Mouse (Mus musculus): ENCODE data around the gene Olfr222. TPM values are rescaled to one million over a fixed set of nuclear protein-coding genes. Genes with fewer than 3 reads are reported as not detected.

Olfr222 gene
- polyA plus RNA-seq, 1 experiment from 2014 or later = not detected

GRCm38 (mm10) chr11:59560906-59561305, 15.1 kb downstream of the Olfr222 start:
- WGBS = 69% methylated on average over 3 of the region's 3 CpGs
- ATAC-seq (ENCODE audit: insufficient number of reproducible peaks, insufficient read depth, low FRiP score, low read depth) = no peak
- Histone ChIP-seq H3K9ac (replicated peaks; ENCODE audit: low read depth, low read length) (no peak overlapping the region), H3K9me3 (ENCODE audit: control insufficient read depth, low read depth, low read length) (no peaks in the 10 kb centered on the region), H3K36me3 (ENCODE audit: control insufficient read depth, insufficient read depth, low read length) (no peaks in the 10 kb centered on the region), H3K27ac (ENCODE audit: low read length) (no peak overlapping the region), H3K4me3 (ENCODE audit: low read depth, low read length) (no peak overlapping the region), H3K4me2 (replicated peaks; ENCODE audit: low read depth, low read length) (no peak overlapping the region), H3K4me1 (ENCODE audit: control insufficient read depth, insufficient read depth, low read length) (no peaks in the 10 kb centered on the region), H3K27me3 (ENCODE audit: control insufficient read depth, insufficient read depth, low read length) (no peaks in the 10 kb centered on the region)

- no peaks in the 10 kb centered on the region for H3K4me1 ChIP-seq (ENCODE audit: control insufficient read depth, insufficient read depth, low read length)
- WGBS = 82% methylated on average over 8 of the region's 8 CpGs
- no peaks in the 10 kb centered on the region for H3K36me3 ChIP-seq (ENCODE audit: control insufficient read depth, insufficient read depth, low read length)
- no peaks in the 10 kb centered on the region for H3K9me3 ChIP-seq (ENCODE audit: control insufficient read depth, low read depth, low read length)
- H3K4me2 ChIP-seq (replicated peaks; ENCODE audit: low read depth, low read length) = no peak overlapping the region
- no peak overlapping the region for H3K9ac ChIP-seq (replicated peaks; ENCODE audit: low read depth, low read length)
- H3K4me3 ChIP-seq (ENCODE audit: low read depth, low read length) = no peak overlapping the region
- no peak overlapping the region for H3K27ac ChIP-seq (ENCODE audit: low read length)
- no peaks in the 10 kb centered on the region for H3K27me3 ChIP-seq (ENCODE audit: control insufficient read depth, insufficient read depth, low read length)
- no peak for ATAC-seq (ENCODE audit: insufficient number of reproducible peaks, insufficient read depth, low FRiP score, low read depth)
These were observed 21.5 kb downstream of the Olfr222 start for GRCm38 (mm10) chr11:59554535-59554934.

- WGBS = 96% methylated on average over 11 of the region's 11 CpGs
- H3K4me3 ChIP-seq (ENCODE audit: low read depth, low read length) = no peak overlapping the region
- H3K4me1 ChIP-seq (ENCODE audit: control insufficient read depth, insufficient read depth, low read length) = no peaks in the 10 kb centered on the region
- ATAC-seq (ENCODE audit: insufficient number of reproducible peaks, insufficient read depth, low FRiP score, low read depth) = no peak
- H3K4me2 ChIP-seq (replicated peaks; ENCODE audit: low read depth, low read length) = no peak overlapping the region
- no peaks in the 10 kb centered on the region for H3K9me3 ChIP-seq (ENCODE audit: control insufficient read depth, low read depth, low read length)
- no peaks in the 10 kb centered on the region for H3K27me3 ChIP-seq (ENCODE audit: control insufficient read depth, insufficient read depth, low read length)
- no peaks in the 10 kb centered on the region for H3K36me3 ChIP-seq (ENCODE audit: control insufficient read depth, insufficient read depth, low read length)
- H3K9ac ChIP-seq (replicated peaks; ENCODE audit: low read depth, low read length) = no peak overlapping the region
- no peak overlapping the region for H3K27ac ChIP-seq (ENCODE audit: low read length)
These were observed 21.9 kb downstream of the Olfr222 start for GRCm38 (mm10) chr11:59554127-59554526.

GRCm38 (mm10) chr11:59544005-59544404, 32.0 kb downstream of the Olfr222 start:
- whole genome bisulfite sequencing = 85% methylated on average over 9 of the region's 9 CpGs
- H3K9ac ChIP-seq (replicated peaks; ENCODE audit: low read depth, low read length) = no peak overlapping the region
- no peak overlapping the region for H3K4me3 ChIP-seq (ENCODE audit: low read depth, low read length)
- H3K4me2 ChIP-seq (replicated peaks; ENCODE audit: low read depth, low read length) = no peak overlapping the region
- ATAC-seq (ENCODE audit: insufficient number of reproducible peaks, insufficient read depth, low FRiP score, low read depth) = no peak
- H3K4me1 ChIP-seq (ENCODE audit: control insufficient read depth, insufficient read depth, low read length) = no peaks in the 10 kb centered on the region
- no peaks in the 10 kb centered on the region for H3K9me3 ChIP-seq (ENCODE audit: control insufficient read depth, low read depth, low read length)
- H3K27me3 ChIP-seq (ENCODE audit: control insufficient read depth, insufficient read depth, low read length) = no peaks in the 10 kb centered on the region
- H3K36me3 ChIP-seq (ENCODE audit: control insufficient read depth, insufficient read depth, low read length) = no peaks in the 10 kb centered on the region
- no peak overlapping the region for H3K27ac ChIP-seq (ENCODE audit: low read length)

- no peak overlapping the region for H3K4me2 ChIP-seq (replicated peaks; ENCODE audit: low read depth, low read length)
- no peaks in the 10 kb centered on the region for H3K36me3 ChIP-seq (ENCODE audit: control insufficient read depth, insufficient read depth, low read length)
- no peak overlapping the region for H3K9ac ChIP-seq (replicated peaks; ENCODE audit: low read depth, low read length)
- no peak for ATAC-seq (ENCODE audit: insufficient number of reproducible peaks, insufficient read depth, low FRiP score, low read depth)
- no peaks in the 10 kb centered on the region for H3K9me3 ChIP-seq (ENCODE audit: control insufficient read depth, low read depth, low read length)
- H3K4me1 ChIP-seq (ENCODE audit: control insufficient read depth, insufficient read depth, low read length) = 0 out of 2 replicates have a peak, but pooled peaks cover 3% of the 10 kb centered on the region
- H3K27me3 ChIP-seq (ENCODE audit: control insufficient read depth, insufficient read depth, low read length) = no peaks in the 10 kb centered on the region
- no peak overlapping the region for H3K27ac ChIP-seq (ENCODE audit: low read length)
- no peak overlapping the region for H3K4me3 ChIP-seq (ENCODE audit: low read depth, low read length)
- WGBS = 66% methylated on average over 3 of the region's 3 CpGs
These were observed 32.7 kb downstream of the Olfr222 start for GRCm38 (mm10) chr11:59543376-59543775.

- no peak overlapping the region for H3K4me3 ChIP-seq (ENCODE audit: low read depth, low read length)
- H3K4me1 ChIP-seq (ENCODE audit: control insufficient read depth, insufficient read depth, low read length) = 0 out of 2 replicates have a peak, but pooled peaks cover 5% of the 10 kb centered on the region
- H3K9ac ChIP-seq (replicated peaks; ENCODE audit: low read depth, low read length) = no peak overlapping the region
- H3K27me3 ChIP-seq (ENCODE audit: control insufficient read depth, insufficient read depth, low read length) = no peaks in the 10 kb centered on the region
- no peaks in the 10 kb centered on the region for H3K9me3 ChIP-seq (ENCODE audit: control insufficient read depth, low read depth, low read length)
- no peak overlapping the region for H3K27ac ChIP-seq (ENCODE audit: low read length)
- H3K4me2 ChIP-seq (replicated peaks; ENCODE audit: low read depth, low read length) = no peak overlapping the region
- no peak for ATAC-seq (ENCODE audit: insufficient number of reproducible peaks, insufficient read depth, low FRiP score, low read depth)
- H3K36me3 ChIP-seq (ENCODE audit: control insufficient read depth, insufficient read depth, low read length) = no peaks in the 10 kb centered on the region
- 75% methylated on average over 6 of the region's 6 CpGs for WGBS
These were observed 33.6 kb downstream of the Olfr222 start for GRCm38 (mm10) chr11:59542442-59542841.

- 0 out of 2 replicates have a peak, but pooled peaks cover 5% of the 10 kb centered on the region for H3K4me1 ChIP-seq (ENCODE audit: control insufficient read depth, insufficient read depth, low read length)
- no peaks in the 10 kb centered on the region for H3K27me3 ChIP-seq (ENCODE audit: control insufficient read depth, insufficient read depth, low read length)
- no peak within 1 kb of the TSS for H3K27ac ChIP-seq (ENCODE audit: low read length)
- H3K4me3 ChIP-seq (ENCODE audit: low read depth, low read length) = no peak within 1 kb of the TSS
- no peaks in the 10 kb centered on the region for H3K9me3 ChIP-seq (ENCODE audit: control insufficient read depth, low read depth, low read length)
- H3K36me3 ChIP-seq (ENCODE audit: control insufficient read depth, insufficient read depth, low read length) = no peaks in the 10 kb centered on the region
- WGBS = 43% methylated on average over 3 of the region's 3 CpGs
- no peak within 1 kb of the TSS for H3K4me2 ChIP-seq (replicated peaks; ENCODE audit: low read depth, low read length)
- H3K9ac ChIP-seq (replicated peaks; ENCODE audit: low read depth, low read length) = no peak within 1 kb of the TSS
- ATAC-seq (ENCODE audit: insufficient number of reproducible peaks, insufficient read depth, low FRiP score, low read depth) = no peak
These were observed 34.7 kb downstream of the Olfr222 start, which contains the start of gene Nlrp3 for GRCm38 (mm10) chr11:59541324-59541723. TSS of gene Nlrp3 (plus strand) at chr11:59541568.

GRCm38 (mm10) chr11:59540123-59540522, 35.9 kb downstream of the Olfr222 start:
- H3K27ac ChIP-seq (ENCODE audit: low read length) = no peak overlapping the region
- no peak overlapping the region for H3K4me2 ChIP-seq (replicated peaks; ENCODE audit: low read depth, low read length)
- ATAC-seq (ENCODE audit: insufficient number of reproducible peaks, insufficient read depth, low FRiP score, low read depth) = no peak
- H3K9ac ChIP-seq (replicated peaks; ENCODE audit: low read depth, low read length) = no peak overlapping the region
- no peaks in the 10 kb centered on the region for H3K27me3 ChIP-seq (ENCODE audit: control insufficient read depth, insufficient read depth, low read length)
- no peaks in the 10 kb centered on the region for H3K9me3 ChIP-seq (ENCODE audit: control insufficient read depth, low read depth, low read length)
- WGBS = 76% methylated on average over 3 of the region's 3 CpGs
- H3K36me3 ChIP-seq (ENCODE audit: control insufficient read depth, insufficient read depth, low read length) = no peaks in the 10 kb centered on the region
- H3K4me1 ChIP-seq (ENCODE audit: control insufficient read depth, insufficient read depth, low read length) = 0 out of 2 replicates have a peak, but pooled peaks cover 5% of the 10 kb centered on the region
- H3K4me3 ChIP-seq (ENCODE audit: low read depth, low read length) = no peak overlapping the region

- H3K4me1 ChIP-seq (ENCODE audit: control insufficient read depth, insufficient read depth, low read length) = 0 out of 2 replicates have a peak, but pooled peaks cover 5% of the 10 kb centered on the region
- ATAC-seq (ENCODE audit: insufficient number of reproducible peaks, insufficient read depth, low FRiP score, low read depth) = no peak
- no peak overlapping the region for H3K9ac ChIP-seq (replicated peaks; ENCODE audit: low read depth, low read length)
- H3K27me3 ChIP-seq (ENCODE audit: control insufficient read depth, insufficient read depth, low read length) = no peaks in the 10 kb centered on the region
- 0 out of 2 replicates have a peak overlapping the region, but pooled peaks have one; percentile 11 for H3K4me2 ChIP-seq (replicated peaks; ENCODE audit: low read depth, low read length)
- no peaks in the 10 kb centered on the region for H3K9me3 ChIP-seq (ENCODE audit: control insufficient read depth, low read depth, low read length)
- peak overlapping the region; percentile 59; the same call in 1 of the 2 replicates for H3K27ac ChIP-seq (ENCODE audit: low read length)
- no peak overlapping the region for H3K4me3 ChIP-seq (ENCODE audit: low read depth, low read length)
- H3K36me3 ChIP-seq (ENCODE audit: control insufficient read depth, insufficient read depth, low read length) = no peaks in the 10 kb centered on the region
- WGBS = 26% methylated on average over 11 of the region's 11 CpGs
These were observed 37.6 kb downstream of the Olfr222 start for GRCm38 (mm10) chr11:59538387-59538786.
